Mouse (Mus musculus) liver, adult (tissue): ENCODE data around the gene Adarb1.

Experiments
- GATA4 ChIP-seq: IDR thresholded peaks from 2 replicates; pipeline ENCODE4 v1.6.1; 2014; ENCODE audit warnings: mild to moderate bottlenecking, low read length; ENCODE audit not compliant: insufficient replicate concordance

Adarb1 gene

GRCm38 (mm10) chr10:77321611-77322010 is 96.5 kb downstream of the Adarb1 start:
- no peak for TF ChIP-seq GATA4

- no peak for TF ChIP-seq GATA4
Observed at GRCm38 (mm10) chr10:77321001-77321400, 97.1 kb downstream of the Adarb1 start.

GRCm38 (mm10) chr10:77315682-77316081 is 102.4 kb downstream of the Adarb1 start:
- TF ChIP-seq GATA4 = no peak

- no peak for TF ChIP-seq GATA4
Observed at GRCm38 (mm10) chr10:77314711-77315266, 103.3 kb downstream of the Adarb1 start.

GRCm38 (mm10) chr10:77308978-77309377 is 109.1 kb downstream of the Adarb1 start:
- no peak for TF ChIP-seq GATA4

- no peak for TF ChIP-seq GATA4
Observed at GRCm38 (mm10) chr10:77305766-77306165, 112.3 kb downstream of the Adarb1 start.

- no peak for TF ChIP-seq GATA4
Observed at GRCm38 (mm10) chr10:77304840-77305533, 113.1 kb downstream of the Adarb1 start.

GRCm38 (mm10) chr10:77304362-77304761 is 113.7 kb downstream of the Adarb1 start:
- no peak for TF ChIP-seq GATA4

- no peak for TF ChIP-seq GATA4
Observed at GRCm38 (mm10) chr10:77300934-77301297, 117.2 kb downstream of the Adarb1 start.

- no peak for TF ChIP-seq GATA4
Observed at GRCm38 (mm10) chr10:77300237-77300933, 117.7 kb downstream of the Adarb1 start.

- no peak for TF ChIP-seq GATA4
Observed at GRCm38 (mm10) chr10:77299194-77299593, 118.9 kb downstream of the Adarb1 start.

- TF ChIP-seq GATA4 = no peak
Observed at GRCm38 (mm10) chr10:77298621-77299020, 119.4 kb downstream of the Adarb1 start.

GRCm38 (mm10) chr10:77294691-77295090 is 123.4 kb downstream of the Adarb1 start:
- no peak for TF ChIP-seq GATA4

GRCm38 (mm10) chr10:77290624-77291366 is 127.3 kb downstream of the Adarb1 start:
- no peak for TF ChIP-seq GATA4

GRCm38 (mm10) chr10:77289559-77289958 is 128.5 kb downstream of the Adarb1 start:
- TF ChIP-seq GATA4 = no peak
